Mouse (Mus musculus): ENCODE data around the gene Ndufs2.

Gene Ndufs2

DNA sequence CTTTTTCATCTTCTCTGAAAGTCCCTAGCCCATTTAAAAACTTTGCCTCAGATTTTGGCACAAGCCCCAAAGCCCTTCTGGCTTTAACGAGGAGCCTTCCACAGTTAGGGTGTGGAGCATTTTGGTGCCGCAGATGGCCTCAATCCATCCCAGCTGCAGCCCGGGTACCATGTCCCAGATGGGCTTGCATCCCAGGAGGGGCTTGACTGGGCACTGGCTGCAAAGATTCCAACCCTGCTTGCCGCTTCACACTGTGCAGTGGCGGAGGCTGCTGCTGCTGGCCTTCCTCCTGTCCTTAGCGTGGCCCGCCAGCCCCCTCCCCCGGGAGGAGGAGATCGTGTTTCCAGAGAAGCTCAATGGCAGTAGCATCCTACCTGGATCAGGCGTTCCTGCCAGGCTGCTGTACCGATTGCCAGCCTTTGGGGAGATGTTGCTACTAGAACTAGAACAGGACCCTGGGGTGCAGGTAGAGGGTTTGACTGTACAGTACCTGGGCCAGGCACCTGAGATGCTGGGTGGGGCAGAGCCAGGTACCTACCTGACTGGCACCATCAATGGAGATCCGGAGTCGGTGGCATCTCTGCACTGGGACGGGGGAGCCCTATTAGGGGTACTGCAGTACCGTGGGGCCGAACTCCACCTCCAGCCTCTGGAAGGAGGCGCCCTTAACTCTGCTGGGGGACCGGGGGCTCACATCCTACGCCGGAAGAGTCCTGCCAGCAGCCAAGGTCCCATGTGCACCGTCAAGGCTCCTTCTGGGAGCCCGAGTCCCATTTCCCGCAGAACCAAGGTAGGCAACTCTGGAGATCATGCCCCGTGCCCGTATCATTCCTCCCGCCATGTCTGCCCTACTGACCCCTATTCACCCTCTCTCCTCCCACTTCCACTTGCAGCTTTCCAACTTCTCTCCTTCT, at the start of gene Ndufs2:
Gene Ndufs2, minus strand, starts transcription at position 709 of the 914 bp plus-strand sequence.
- peak; percentile 3; the same call in 1 of the 2 replicates for ATAC-seq (ENCODE audit: low TSS enrichment)

DNA sequence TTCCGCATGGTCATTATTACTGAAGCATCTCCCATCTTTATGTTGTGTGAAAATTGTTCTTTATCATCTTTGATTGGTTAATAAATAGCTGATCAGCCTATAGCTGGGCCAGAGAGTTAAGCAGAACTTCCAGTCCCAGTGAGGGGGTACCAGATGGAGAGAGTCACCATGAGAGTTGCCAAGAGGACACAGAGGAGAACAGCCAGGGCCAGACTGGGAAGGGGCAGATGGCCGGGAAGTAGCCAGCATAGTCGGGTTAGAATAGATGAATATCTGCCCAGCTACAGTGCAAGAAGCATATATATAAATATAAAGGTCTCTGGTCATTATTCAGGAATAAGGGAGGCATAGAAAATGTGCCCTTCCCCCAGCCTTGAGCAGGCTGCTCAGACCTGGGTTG, 47.0 kb upstream of the Ndufs2 start:
- no peak for ATAC-seq (ENCODE audit: low TSS enrichment)

DNA sequence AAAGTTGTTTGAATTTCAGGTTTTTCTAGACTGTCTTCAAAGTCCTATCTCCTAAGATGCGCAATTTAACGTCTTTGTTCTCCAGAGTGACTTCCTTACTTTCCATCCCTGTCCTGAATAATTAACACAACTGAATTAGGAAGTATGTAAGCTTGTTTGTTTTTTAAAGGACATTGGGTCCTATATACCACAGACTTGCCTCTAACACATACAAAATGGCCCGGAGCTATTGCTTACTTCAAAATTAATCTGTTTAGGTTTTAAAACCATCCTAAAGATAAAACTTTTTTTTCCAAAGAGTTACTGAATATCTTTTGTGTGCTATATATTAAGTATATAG, 43.8 kb upstream of the Ndufs2 start:
- 0 out of 2 replicates have a peak, but pooled peaks have one; percentile 6 for ATAC-seq (ENCODE audit: low TSS enrichment)

DNA sequence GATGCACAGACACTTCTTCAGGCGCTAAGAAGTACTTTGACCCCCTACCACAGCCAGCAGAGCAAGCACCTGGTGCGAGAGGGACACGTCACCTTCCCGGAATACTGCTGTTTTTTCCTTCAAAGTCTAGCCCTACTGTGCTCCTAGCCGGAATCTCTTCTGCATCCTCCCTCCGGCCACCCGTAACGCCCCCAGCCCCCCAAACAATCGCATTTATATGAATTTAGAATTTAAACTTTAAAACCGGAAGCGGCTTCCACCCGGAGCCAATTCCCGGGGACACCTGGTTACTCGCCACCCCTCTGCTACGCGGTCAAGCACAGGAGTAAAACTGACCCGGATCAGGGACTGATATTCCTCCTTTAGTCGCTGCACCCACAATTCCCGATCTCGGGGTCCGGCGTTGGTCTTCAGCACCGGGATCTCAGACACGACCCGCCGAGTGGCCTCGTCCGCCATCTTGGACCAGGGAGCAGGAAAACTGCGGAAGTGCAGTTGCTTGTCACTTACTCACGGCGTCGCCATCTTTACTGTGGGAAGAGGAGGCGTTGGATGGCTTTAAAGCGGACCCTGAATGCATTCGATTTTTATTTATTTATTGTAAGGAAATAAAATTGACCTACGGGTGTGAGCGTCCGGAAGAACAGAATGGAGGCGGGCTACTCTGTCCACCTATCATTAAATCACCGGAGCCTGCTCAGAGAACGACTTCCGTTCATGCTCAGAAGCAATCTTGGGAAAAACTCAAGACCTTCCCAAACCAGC, 43.3 kb upstream of the Ndufs2 start, which contains the start of gene Ufc1:
Gene Ufc1, minus strand, starts transcription at position 727 of the 765 bp plus-strand sequence.
- peak; percentile 84 for ATAC-seq (ENCODE audit: low TSS enrichment)

DNA sequence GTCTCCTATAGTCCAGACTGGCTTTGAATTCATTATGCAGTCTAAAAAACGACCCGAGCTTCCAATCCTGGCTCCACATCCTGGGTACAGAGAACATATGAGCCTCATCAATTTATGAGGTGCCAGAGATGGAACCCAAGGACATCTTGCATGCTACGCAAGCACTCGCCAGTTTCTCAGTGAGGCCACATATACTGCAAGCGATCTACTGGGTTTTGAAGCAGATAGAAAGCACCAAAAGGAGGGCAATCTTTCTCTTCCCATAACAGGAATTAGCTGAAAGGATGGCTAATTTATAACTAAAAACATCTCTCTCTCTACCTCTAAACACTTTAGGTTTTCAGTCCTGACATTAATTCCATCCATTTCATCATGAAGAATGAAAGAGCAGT, 42.7 kb upstream of the Ndufs2 start:
- ATAC-seq (ENCODE audit: low TSS enrichment) = peak; percentile 24; the same call in 1 of the 2 replicates

DNA sequence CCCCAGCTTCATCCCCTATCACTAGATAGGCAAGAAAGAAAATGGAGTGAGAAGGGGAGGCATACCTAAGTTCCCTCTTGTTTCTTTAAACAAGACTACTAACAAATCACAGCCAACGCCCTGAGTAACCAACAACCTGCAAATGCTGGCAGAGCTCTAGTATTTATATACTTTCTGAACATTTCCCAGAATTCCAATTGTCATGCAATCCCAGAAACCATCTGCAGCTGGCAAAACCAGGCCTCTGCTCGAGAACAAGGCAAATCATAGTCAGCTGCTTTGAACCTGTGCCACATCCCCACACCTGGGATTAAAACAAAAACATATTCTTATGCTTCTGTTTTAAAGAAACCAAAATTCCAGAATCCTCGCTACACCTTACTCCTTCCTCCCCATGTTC, 42.2 kb upstream of the Ndufs2 start:
- no peak for ATAC-seq (ENCODE audit: low TSS enrichment)

DNA sequence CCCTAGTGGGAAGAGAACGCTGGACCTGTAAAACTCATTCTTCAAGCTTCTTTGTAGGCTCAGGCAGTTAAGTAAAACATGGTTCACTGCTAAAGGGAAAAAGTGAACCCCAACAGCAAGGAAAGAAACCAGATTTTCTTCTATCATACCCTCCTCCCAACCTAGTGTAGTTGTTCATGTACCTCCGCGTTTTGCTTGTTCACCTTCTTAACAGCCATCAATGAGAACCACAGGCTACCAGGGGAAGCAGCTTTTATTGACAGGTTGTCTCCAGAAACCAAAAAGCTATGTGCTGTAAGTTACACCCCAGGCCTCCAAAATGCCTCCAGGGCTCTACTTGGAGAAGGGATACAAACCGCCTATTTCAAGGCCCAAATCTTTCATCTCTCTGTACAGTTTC, 37.1 kb upstream of the Ndufs2 start:
- ATAC-seq (ENCODE audit: low TSS enrichment) = no peak

DNA sequence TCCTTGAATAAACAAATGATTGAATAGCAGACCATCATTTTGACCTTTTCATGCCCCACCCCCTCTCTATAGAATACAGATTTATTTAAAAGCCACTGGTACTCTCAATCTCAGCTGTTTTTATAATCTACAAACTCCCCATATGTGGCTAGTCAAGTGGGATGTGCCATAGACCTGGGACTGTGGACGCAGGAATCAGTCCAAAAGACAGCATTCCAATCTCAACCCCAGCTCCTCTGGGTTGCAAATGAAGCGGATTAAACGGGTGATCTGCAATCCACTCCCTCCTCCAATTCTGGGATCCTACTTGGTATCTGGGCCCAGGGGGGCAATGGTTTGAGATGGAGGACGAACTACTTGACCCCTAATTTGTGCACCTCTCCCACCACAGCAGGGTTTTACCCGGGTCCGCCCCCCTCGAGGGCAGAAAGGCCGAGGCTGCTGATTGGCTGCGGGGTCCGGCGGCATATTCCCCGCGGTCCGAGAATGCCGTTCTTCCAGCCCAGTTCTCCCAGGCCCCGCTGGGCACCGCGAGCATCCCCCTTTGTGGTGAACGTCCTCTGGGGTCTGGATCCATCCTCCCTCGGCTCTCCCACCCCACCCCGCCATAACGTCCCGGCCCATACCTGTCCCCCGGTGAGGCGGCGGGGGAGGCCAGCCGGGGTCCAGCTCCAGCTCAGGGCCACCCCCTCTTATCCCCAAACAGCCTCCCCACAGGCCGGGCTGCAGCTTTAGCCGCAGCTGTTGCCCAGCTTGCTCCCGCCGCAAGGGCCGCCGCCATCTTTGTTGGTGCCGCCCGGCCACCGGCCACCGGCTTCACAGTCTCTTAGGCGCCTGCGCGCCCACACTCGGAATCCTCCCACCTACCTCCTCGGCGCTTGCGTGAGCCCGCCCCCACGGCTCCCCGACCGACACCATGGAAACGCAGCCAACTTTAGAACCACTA, 36.2 kb upstream of the Ndufs2 start, which contains the start of gene Usp21:
Gene Usp21, minus strand, starts transcription at position 856 of the 946 bp plus-strand sequence.
- peak; percentile 90 for ATAC-seq (ENCODE audit: low TSS enrichment)

DNA sequence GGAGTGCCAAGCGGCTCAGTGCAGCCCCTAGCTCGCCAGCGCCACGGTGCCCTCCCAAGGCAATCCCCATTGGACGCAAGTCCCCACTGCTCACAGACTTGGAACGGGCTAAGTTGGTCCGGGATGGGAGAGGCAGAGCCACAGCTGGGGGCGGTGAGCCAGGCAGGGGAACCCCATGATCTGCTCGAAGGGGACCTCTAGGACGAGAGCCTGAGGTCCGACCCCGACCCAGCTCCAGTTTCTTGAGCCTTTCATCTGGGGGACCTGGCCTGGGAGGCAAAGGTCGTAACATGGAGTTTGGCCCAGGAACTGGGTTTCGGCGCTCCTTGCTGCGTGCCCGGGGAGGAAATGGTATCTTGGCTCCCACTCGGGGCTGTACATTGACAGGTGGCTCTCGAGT, 35.3 kb upstream of the Ndufs2 start:
- ATAC-seq (ENCODE audit: low TSS enrichment) = no peak

DNA sequence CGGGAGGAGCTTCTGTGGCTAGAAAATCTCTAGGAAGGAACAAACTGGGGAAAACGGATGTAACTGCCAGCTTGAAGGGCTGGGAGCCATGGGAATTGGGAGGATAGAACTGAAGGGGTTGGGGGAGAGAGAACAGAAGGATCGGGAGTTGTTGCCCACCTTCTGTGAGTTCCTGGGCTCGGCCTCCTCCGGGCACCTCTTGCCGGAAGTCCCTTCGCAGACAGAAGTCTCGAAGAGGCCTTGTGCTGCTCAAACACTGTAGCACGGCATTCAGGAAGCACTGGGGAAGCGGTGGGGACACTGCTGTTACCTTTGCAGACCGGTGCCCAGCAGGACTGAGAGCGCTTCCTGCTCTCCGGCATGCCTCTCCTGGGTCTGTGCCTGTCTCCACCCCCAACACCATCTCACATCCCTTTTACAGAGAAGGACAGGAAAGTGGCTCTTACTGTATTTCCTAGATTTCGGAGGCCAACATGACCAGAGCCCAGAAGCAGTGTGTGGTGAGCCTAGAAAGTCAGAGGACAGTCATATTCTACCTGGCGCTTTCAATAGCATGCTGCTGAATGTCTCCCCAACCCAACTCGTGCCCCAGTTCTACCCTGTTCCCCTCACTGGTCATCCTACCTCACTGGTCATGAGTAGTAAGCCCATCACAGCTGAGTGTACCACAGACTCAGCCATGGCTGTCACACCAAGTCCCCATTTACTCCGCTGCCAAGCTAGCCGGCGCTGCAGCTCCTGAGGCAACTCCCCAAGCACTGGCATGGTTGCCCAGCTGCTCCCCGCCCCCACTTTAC, 34.1 kb upstream of the Ndufs2 start:
- ATAC-seq (ENCODE audit: low TSS enrichment) = no peak

DNA sequence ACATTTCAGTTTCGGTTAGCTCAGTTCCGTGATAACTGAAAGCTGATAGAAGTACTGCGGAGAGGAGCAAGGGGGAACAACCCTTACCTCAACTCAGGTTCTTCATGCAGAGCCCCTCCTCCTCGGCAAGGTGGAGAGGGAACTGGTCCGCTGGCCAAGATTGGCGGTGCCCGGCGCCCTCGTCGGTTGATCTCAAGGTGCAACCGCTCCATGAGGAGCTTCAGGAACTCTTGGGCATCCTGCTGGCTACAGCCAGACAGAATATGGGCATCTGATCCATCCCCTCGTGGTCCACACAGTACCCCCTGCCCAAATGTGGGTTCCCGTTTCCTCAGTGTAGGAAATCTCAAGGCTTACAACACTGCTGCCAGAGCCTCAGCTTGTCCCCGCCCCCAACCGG, 33.3 kb upstream of the Ndufs2 start:
- ATAC-seq (ENCODE audit: low TSS enrichment) = no peak

DNA sequence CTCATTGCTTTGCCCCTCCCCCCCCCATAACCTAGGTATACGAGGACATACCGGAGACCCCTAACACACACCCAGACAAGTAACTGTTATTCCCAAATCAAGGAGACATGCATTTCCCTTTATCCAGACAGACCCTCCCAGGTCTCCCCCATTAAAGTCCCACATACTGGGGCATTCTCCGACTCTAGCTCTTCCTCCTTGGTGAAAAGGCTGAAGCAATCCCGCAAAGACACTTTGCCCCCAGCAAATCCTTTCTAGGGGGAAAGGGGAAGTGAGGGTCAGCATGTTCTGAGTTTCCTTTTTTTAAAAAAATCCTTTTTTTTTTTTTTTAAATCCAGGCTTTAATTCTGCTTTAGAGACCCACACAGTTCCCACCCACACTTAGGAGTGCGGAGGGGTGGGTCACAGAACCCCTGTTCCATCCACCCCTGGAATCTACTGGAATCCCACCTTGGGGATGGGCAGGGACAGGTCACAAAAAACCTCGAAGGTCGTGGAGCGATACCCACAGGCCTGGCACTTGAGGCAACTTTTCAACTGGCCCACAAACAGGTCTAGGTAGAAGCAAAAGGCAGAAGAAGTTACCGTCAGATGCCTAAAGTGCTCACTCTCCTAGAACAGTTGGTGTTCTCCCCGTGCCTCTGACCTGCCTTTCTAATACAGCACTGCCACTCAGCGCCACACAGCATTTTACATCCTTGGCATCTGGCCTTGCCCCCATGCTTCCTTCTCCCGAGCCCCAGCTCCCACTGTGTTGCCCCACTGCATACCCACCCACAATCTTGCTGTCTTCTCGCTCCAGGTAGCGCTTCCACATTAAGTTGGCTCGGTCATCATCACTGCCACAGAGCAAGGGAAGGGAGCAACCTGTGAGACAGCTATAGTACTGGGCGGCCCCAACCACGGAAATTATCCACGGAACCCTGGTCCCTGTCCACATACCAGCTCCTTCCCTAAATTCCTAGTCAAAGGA, 32.3 kb upstream of the Ndufs2 start:
- no peak for ATAC-seq (ENCODE audit: low TSS enrichment)

DNA sequence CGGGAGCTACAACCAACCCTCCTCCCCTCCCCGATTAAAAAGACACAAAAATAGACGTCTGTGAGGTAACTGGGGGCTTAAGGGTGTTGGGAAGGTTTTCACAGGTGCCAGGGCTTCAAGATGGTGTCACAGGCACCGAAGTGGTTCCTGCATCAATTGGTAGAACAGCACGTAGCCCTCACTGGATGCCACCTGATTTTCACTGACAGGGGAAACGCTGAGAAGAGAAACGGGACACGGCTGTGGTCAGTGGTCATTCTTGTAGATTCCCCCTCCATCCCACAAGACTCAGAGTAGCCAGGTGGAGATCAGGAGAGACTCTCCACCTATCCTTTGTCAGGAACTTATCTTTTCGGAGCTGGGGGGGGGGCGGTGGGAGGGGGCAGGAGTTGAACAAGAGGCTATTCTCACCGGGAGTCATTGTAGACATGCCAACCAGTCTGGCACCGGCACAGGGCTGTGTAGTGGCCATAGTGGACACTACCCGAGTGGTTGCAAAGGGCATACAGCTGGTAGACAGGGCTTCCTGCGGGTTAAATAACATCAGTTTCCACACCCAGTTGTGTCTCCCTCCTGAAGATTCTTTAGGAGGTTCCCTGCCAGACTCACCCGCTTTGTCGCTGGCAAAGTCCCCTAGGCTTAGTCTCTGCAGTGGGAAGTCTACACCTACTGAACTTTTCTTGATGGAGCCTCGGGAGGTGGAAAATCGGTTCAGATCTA, 31.1 kb upstream of the Ndufs2 start:
- ATAC-seq (ENCODE audit: low TSS enrichment) = no peak

DNA sequence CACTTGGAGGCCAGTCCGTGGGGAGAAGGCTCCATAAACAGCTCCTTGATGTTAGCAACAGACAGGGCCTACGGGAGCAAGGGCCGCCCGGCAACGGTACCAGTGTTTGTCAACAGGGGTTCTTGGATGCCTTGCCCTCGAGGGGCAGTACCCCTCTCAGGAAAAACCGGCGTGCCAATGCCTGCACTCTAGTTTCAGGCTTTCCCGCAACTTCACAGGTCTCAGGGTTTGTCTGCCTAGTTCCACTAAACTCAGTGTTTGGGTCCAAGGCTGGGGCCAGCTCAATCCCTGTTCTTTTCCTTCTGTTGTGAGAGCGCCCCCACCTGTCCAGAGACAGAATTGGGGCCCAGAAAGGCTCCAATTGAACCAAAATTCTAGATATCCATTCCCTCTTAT, 30.3 kb upstream of the Ndufs2 start:
- ATAC-seq (ENCODE audit: low TSS enrichment) = peak; percentile 42

DNA sequence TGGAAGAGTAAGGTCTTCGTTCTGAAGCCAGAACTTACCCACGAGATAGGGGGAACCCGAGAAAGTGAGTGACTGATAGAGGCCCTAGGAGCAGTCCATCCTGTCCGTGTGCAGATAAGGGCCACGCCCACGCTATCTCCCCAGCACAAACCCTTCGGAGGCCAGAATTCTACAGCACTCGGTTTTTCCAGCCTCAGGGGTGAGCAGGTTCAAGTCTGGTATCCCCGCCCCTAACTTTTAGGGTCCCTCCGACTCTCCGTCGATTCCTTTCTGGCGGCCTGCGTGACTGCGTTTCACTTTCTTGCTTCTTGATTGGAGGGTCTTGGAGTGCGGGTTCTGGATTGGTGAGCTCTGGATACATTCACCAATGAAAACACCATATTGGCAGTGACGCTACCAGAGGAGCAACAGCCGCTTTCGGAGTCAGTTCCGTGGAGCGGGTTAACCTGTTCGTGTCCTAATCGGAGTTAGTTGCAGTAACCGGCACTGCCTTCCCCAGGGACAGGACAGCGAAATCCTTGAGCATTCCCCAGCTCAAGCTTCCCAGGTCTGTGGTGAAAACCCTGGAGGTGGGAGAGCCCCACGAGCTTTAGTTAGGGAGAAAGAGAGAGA, 29.8 kb upstream of the Ndufs2 start, which contains the start of gene Ppox:
Gene Ppox, minus strand, starts transcription at position 271 of the 612 bp plus-strand sequence.
- peak; percentile 93 for ATAC-seq (ENCODE audit: low TSS enrichment)

DNA sequence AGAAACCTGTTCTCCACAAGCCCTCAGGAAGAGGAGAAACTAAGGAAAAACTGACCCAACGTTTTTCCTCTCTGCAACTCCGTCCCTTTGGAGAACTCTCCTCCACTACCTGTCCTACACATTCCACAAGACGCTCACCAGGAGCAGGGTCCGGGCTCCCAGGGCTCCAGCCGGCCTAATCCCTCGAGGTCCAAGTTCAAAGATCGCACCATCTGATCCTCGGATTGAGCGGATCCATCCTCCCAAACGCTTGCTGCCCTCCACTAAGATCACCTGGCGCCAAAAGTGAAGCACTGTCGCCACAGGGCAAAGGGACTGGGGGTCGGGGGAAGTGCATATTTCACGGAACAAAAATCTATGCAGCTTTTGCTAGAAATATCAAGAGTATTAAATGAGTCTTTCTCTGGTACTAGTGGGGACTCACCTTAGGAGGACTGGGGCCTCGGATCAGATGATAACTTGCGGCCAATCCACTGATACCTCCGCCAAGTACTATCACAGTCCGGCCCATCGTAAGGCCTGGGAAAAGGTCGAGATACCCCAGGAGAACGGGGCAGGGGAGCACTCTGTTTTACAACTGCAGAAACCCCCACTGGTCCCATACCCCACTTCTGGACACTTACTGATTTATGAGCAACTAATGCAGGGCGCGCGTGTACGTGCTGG, 29.2 kb upstream of the Ndufs2 start:
- ATAC-seq (ENCODE audit: low TSS enrichment) = no peak

DNA sequence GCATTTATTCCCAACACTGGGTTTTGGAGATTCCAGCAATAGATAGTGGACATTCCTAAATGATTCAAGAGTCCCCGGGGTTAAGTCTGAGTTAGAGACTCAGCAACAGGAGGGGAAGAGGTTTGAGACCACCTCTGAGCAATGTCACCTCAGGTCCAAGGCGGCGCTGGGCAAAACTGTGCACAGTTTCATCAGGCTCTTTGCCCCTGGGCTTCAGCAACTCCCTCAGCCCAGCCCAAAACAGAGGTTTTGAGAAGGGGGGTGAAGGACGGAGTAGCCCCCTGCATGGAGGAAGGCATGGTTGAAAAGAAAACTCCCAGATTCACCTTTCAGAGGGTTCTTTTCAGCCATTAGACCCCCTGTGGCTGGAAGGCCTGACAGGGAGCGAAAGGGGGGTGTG, 28.5 kb upstream of the Ndufs2 start:
- no peak for ATAC-seq (ENCODE audit: low TSS enrichment)
